Mouse (Mus musculus): Measurements from ENCODE around the gene Casp4.

GRCm38 (mm10) chr9:5299132-5299381, 9.6 kb upstream of the Casp4 start:
- no peak for TF ChIP-seq CTCF (IDR thresholded peaks at IDR 0.05)
- TF ChIP-seq POLR2A (IDR thresholded peaks at IDR 0.05; ENCODE audit: insufficient read depth, low read depth, low read length) = no peak
